Mouse (Mus musculus): ENCODE results near the gene Sipa1l1. TPM values are rescaled to one million over a fixed set of nuclear protein-coding genes. Genes with fewer than 3 reads are reported as not detected.

Gene Sipa1l1
- polyA plus RNA-seq, 1 experiment from 2014 or later, result 37.3 TPM

DNA sequence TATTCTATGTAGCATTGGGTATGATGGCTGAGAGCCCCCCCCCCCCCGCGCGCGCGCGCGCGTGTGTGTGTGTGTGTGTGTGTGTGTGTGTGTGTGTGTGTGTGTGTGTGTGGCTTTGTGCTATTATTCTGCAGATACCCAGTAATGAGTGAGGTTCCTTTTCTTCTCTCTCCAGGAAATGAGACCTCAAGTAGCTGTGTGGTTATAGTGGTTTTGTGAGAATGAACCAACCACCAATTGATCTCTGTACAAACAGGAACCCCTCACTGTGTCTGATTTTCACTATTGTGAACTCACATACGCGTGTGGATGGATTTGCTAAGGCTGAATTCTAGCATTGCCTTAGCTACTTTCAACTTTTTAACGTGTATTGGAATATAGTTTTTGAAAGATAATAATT, 181.0 kb downstream of the Sipa1l1 start:
- Histone ChIP-seq H3K4me2 (replicated peaks; ENCODE audit: low read depth, low read length) (no peak overlapping the region), H3K36me3 (ENCODE audit: insufficient read depth, low read length) (no peaks in the 10 kb centered on the region), H3K9ac (replicated peaks; ENCODE audit: low read length) (no peak overlapping the region), H3K9me3 (ENCODE audit: low read length) (no peaks in the 10 kb centered on the region), H3K4me3 (ENCODE audit: low read length) (no peak overlapping the region), H3K27me3 (ENCODE audit: insufficient read depth, low read length) (no peaks in the 10 kb centered on the region), H3K4me1 (ENCODE audit: insufficient read depth, low read length) (peaks cover 11% of the 10 kb centered on the region; the same call in 1 of the 2 replicates), H3K27ac (ENCODE audit: low read length) (no peak overlapping the region)
- ATAC-seq (ENCODE audit: low FRiP score, low TSS enrichment), result no peak
- WGBS, result 95% methylated on average over 7 of the region's 11 CpGs

- H3K9me3 ChIP-seq (ENCODE audit: low read length), result no peaks in the 10 kb centered on the region
- no peak overlapping the region for H3K4me3 ChIP-seq (ENCODE audit: low read length)
- H3K4me2 ChIP-seq (replicated peaks; ENCODE audit: low read depth, low read length), result no peak overlapping the region
- WGBS, result 50% methylated on average over 6 of the region's 6 CpGs
- no peak overlapping the region for H3K9ac ChIP-seq (replicated peaks; ENCODE audit: low read length)
- no peaks in the 10 kb centered on the region for H3K36me3 ChIP-seq (ENCODE audit: insufficient read depth, low read length)
- H3K27ac ChIP-seq (ENCODE audit: low read length), result no peak overlapping the region
- ATAC-seq (ENCODE audit: low FRiP score, low TSS enrichment), result no peak
- no peaks in the 10 kb centered on the region for H3K27me3 ChIP-seq (ENCODE audit: insufficient read depth, low read length)
- H3K4me1 ChIP-seq (ENCODE audit: insufficient read depth, low read length), result peaks cover 18% of the 10 kb centered on the region; the same call in 1 of the 2 replicates
Measured at GRCm38 (mm10) chr12:82350891-82351290, 181.8 kb downstream of the Sipa1l1 start.

GRCm38 (mm10) chr12:82353660-82354059, 184.5 kb downstream of the Sipa1l1 start:
- no peak overlapping the region for H3K27ac ChIP-seq (ENCODE audit: low read length)
- no peak for ATAC-seq (ENCODE audit: low FRiP score, low TSS enrichment)
- H3K27me3 ChIP-seq (ENCODE audit: insufficient read depth, low read length), result no peaks in the 10 kb centered on the region
- no peak overlapping the region for H3K4me3 ChIP-seq (ENCODE audit: low read length)
- H3K9ac ChIP-seq (replicated peaks; ENCODE audit: low read length), result no peak overlapping the region
- 69% methylated on average over 2 of the region's 2 CpGs for WGBS
- H3K36me3 ChIP-seq (ENCODE audit: insufficient read depth, low read length), result peaks cover 10% of the 10 kb centered on the region
- peaks cover 18% of the 10 kb centered on the region; the same call in 1 of the 2 replicates for H3K4me1 ChIP-seq (ENCODE audit: insufficient read depth, low read length)
- no peak overlapping the region for H3K4me2 ChIP-seq (replicated peaks; ENCODE audit: low read depth, low read length)
- H3K9me3 ChIP-seq (ENCODE audit: low read length), result no peaks in the 10 kb centered on the region

DNA sequence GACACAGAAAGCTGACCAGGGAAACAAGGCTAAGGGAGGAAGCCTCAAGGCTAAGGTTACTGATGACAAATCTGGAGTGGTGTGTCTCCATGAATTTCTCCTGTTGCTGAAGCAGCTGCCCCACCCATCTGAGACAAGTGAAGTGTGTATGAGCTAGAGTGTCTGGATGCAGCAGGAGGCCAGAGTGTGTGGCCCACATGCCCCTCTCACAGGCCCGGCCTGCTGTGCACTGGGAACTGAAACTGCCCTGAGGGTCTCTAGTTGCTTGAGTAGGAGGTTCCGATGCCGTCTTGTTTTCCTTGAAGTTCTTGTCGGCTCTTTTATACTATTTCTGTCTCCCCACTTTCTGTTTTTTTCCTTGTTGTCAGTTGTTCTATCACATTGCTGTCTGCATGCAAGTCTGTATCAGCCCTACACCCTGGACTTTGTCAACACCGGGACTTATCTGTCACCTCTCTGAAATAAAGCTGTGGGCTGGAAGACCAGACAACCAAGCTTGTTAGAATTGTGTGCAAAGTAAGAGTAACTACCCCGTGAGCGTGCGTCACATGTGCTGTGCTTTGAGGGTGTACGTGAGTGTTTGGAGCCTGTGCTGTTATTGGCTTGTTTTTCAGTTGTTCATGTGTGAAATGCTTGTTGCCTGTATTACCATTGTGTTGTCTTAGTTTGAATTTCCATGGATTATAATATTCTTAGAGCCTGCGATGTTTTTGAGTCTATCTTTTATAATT, 186.5 kb downstream of the Sipa1l1 start:
- Histone ChIP-seq H3K36me3 (ENCODE audit: insufficient read depth, low read length) (peaks cover 12% of the 10 kb centered on the region), H3K4me1 (ENCODE audit: insufficient read depth, low read length) (peaks cover 14% of the 10 kb centered on the region; the same call in 1 of the 2 replicates), H3K9me3 (ENCODE audit: low read length) (no peaks in the 10 kb centered on the region), H3K9ac (replicated peaks; ENCODE audit: low read length) (no peak overlapping the region), H3K4me2 (replicated peaks; ENCODE audit: low read depth, low read length) (no peak overlapping the region), H3K4me3 (ENCODE audit: low read length) (no peak overlapping the region), H3K27me3 (ENCODE audit: insufficient read depth, low read length) (no peaks in the 10 kb centered on the region), H3K27ac (ENCODE audit: low read length) (0 out of 2 replicates have a peak overlapping the region, but pooled peaks have one; percentile 24)
- WGBS, result 59% methylated on average over 10 of the region's 10 CpGs
- ATAC-seq (ENCODE audit: low FRiP score, low TSS enrichment), result no peak; the same call in 1 of the 2 replicates

DNA sequence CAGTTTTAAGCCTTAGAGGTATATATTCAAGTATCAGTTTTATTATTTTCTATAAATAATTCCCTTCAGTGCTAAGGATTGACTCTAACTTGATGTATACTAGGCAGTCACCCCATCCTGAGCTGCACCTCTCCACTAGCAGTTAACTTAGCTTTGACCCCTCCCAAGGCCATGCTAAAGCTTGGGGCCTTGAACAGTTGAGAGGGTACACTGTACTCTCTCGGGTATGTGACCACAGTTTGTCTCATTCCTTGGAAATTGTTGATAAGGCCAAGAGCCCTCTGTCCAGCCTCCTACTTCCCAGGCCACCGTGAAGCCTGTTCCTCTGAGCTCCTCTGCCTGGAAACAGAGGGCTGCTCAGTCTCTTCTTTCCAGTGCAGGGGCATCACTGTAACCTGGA, 187.4 kb downstream of the Sipa1l1 start:
- Histone ChIP-seq H3K4me3 (ENCODE audit: low read length) (no peak overlapping the region), H3K4me2 (replicated peaks; ENCODE audit: low read depth, low read length) (no peak overlapping the region)

DNA sequence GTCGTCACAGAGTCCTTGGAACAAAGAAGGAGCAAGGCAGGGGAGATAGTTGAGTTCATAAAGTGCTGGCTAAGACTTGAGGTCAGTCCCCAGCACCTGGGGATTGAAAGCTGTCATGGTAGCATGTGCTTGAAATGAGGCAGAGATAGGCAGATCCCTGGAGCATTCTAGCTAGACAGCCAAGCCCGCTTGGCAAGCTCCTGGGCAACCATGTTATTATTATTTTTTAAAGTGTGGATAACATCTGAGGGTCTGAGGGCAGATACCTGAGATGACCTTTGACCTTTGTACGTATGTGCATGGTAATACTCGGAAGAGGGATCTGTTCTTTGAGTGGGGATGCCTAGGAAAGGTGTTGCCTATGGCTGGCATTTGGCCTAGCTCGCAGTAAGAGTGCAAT, 188.3 kb downstream of the Sipa1l1 start:
- H3K36me3 ChIP-seq (ENCODE audit: insufficient read depth, low read length), result peaks cover 12% of the 10 kb centered on the region
- H3K9me3 ChIP-seq (ENCODE audit: low read length), result no peaks in the 10 kb centered on the region
- 87% methylated on average over 5 of the region's 5 CpGs for WGBS
- H3K27me3 ChIP-seq (ENCODE audit: insufficient read depth, low read length), result no peaks in the 10 kb centered on the region
- 0 out of 2 replicates have a peak, but pooled peaks cover 9% of the 10 kb centered on the region for H3K4me1 ChIP-seq (ENCODE audit: insufficient read depth, low read length)
- H3K27ac ChIP-seq (ENCODE audit: low read length), result no peak overlapping the region
- H3K9ac ChIP-seq (replicated peaks; ENCODE audit: low read length), result no peak overlapping the region
- no peak for ATAC-seq (ENCODE audit: low FRiP score, low TSS enrichment)
- no peak overlapping the region for H3K4me3 ChIP-seq (ENCODE audit: low read length)
- no peak overlapping the region for H3K4me2 ChIP-seq (replicated peaks; ENCODE audit: low read depth, low read length)

More for the DNA sequence above, 187.4 kb downstream of the Sipa1l1 start:
- Histone ChIP-seq H3K36me3 (ENCODE audit: insufficient read depth, low read length) (peaks cover 12% of the 10 kb centered on the region), H3K9ac (replicated peaks; ENCODE audit: low read length) (no peak overlapping the region), H3K4me1 (ENCODE audit: insufficient read depth, low read length) (0 out of 2 replicates have a peak, but pooled peaks cover 9% of the 10 kb centered on the region), H3K27ac (ENCODE audit: low read length) (no peak overlapping the region), H3K9me3 (ENCODE audit: low read length) (no peaks in the 10 kb centered on the region), H3K27me3 (ENCODE audit: insufficient read depth, low read length) (no peaks in the 10 kb centered on the region)
- WGBS, result 74% methylated on average over 2 of the region's 2 CpGs
- no peak for ATAC-seq (ENCODE audit: low FRiP score, low TSS enrichment)

GRCm38 (mm10) chr12:82362796-82363195, 193.7 kb downstream of the Sipa1l1 start:
- Histone ChIP-seq H3K27me3 (ENCODE audit: insufficient read depth, low read length) (no peaks in the 10 kb centered on the region), H3K4me2 (replicated peaks; ENCODE audit: low read depth, low read length) (no peak overlapping the region), H3K4me3 (ENCODE audit: low read length) (no peak overlapping the region), H3K4me1 (ENCODE audit: insufficient read depth, low read length) (0 out of 2 replicates have a peak, but pooled peaks cover 4% of the 10 kb centered on the region), H3K9me3 (ENCODE audit: low read length) (no peaks in the 10 kb centered on the region), H3K36me3 (ENCODE audit: insufficient read depth, low read length) (peaks cover 14% of the 10 kb centered on the region), H3K9ac (replicated peaks; ENCODE audit: low read length) (no peak overlapping the region), H3K27ac (ENCODE audit: low read length) (no peak overlapping the region)
- ATAC-seq (ENCODE audit: low FRiP score, low TSS enrichment), result no peak
- WGBS, result 89% methylated on average over 9 of the region's 9 CpGs

GRCm38 (mm10) chr12:82364186-82364585, 195.1 kb downstream of the Sipa1l1 start:
- Histone ChIP-seq H3K9ac (replicated peaks; ENCODE audit: low read length) (no peak overlapping the region), H3K36me3 (ENCODE audit: insufficient read depth, low read length) (0 out of 2 replicates have a peak, but pooled peaks cover 6% of the 10 kb centered on the region), H3K4me3 (ENCODE audit: low read length) (no peak overlapping the region), H3K9me3 (ENCODE audit: low read length) (no peaks in the 10 kb centered on the region), H3K27me3 (ENCODE audit: insufficient read depth, low read length) (no peaks in the 10 kb centered on the region), H3K4me1 (ENCODE audit: insufficient read depth, low read length) (0 out of 2 replicates have a peak, but pooled peaks cover 4% of the 10 kb centered on the region), H3K27ac (ENCODE audit: low read length) (no peak overlapping the region), H3K4me2 (replicated peaks; ENCODE audit: low read depth, low read length) (no peak overlapping the region)
- ATAC-seq (ENCODE audit: low FRiP score, low TSS enrichment), result no peak
- 82% methylated on average over 7 of the region's 7 CpGs for WGBS

- WGBS, result 58% methylated on average over 5 of the region's 5 CpGs
- Histone ChIP-seq H3K9me3 (ENCODE audit: low read length) (no peaks in the 10 kb centered on the region), H3K4me3 (ENCODE audit: low read length) (no peak overlapping the region), H3K27ac (ENCODE audit: low read length) (no peak overlapping the region), H3K4me2 (replicated peaks; ENCODE audit: low read depth, low read length) (no peak overlapping the region), H3K36me3 (ENCODE audit: insufficient read depth, low read length) (0 out of 2 replicates have a peak, but pooled peaks cover 6% of the 10 kb centered on the region), H3K27me3 (ENCODE audit: insufficient read depth, low read length) (no peaks in the 10 kb centered on the region), H3K9ac (replicated peaks; ENCODE audit: low read length) (no peak overlapping the region), H3K4me1 (ENCODE audit: insufficient read depth, low read length) (0 out of 2 replicates have a peak, but pooled peaks cover 6% of the 10 kb centered on the region)
- no peak for ATAC-seq (ENCODE audit: low FRiP score, low TSS enrichment)
Measured at GRCm38 (mm10) chr12:82365276-82365875, 196.3 kb downstream of the Sipa1l1 start.

- H3K9me3 ChIP-seq (ENCODE audit: low read length), result no peaks in the 10 kb centered on the region
- H3K36me3 ChIP-seq (ENCODE audit: insufficient read depth, low read length), result 0 out of 2 replicates have a peak, but pooled peaks cover 6% of the 10 kb centered on the region
- H3K4me3 ChIP-seq (ENCODE audit: low read length), result no peak overlapping the region
- H3K4me2 ChIP-seq (replicated peaks; ENCODE audit: low read depth, low read length), result no peak overlapping the region
- 0 out of 2 replicates have a peak, but pooled peaks cover 6% of the 10 kb centered on the region for H3K4me1 ChIP-seq (ENCODE audit: insufficient read depth, low read length)
- 77% methylated on average over 6 of the region's 6 CpGs for WGBS
- no peak overlapping the region for H3K9ac ChIP-seq (replicated peaks; ENCODE audit: low read length)
- no peak overlapping the region for H3K27ac ChIP-seq (ENCODE audit: low read length)
- H3K27me3 ChIP-seq (ENCODE audit: insufficient read depth, low read length), result no peaks in the 10 kb centered on the region
- no peak for ATAC-seq (ENCODE audit: low FRiP score, low TSS enrichment)
Measured at GRCm38 (mm10) chr12:82366754-82367153, 197.6 kb downstream of the Sipa1l1 start.
